Mouse (Mus musculus) kidney, adult 2 months (tissue): ENCODE results near the gene Rictor. TPM values are rescaled to one million over a fixed set of nuclear protein-coding genes. Genes with fewer than 3 reads are reported as not detected.
A peak's percentile ranks its signal among the peaks of the same experiment; 100 is the strongest.

Experiments used
- DNase-seq: peaks from one replicate; pipeline ENCODE4 v3.0.0; 2021
- H3K27ac ChIP-seq: fragments of 200-500 bp; 2 replicates; pipeline ENCODE4 v1.5.1; 2012; ENCODE audit warnings: low read depth, low read length, control low read depth, inconsistent platforms; ENCODE audit not compliant: insufficient read depth
- H3K27me3 ChIP-seq: fragments of 200-500 bp; replicated peaks from 2 replicates; pipeline ENCODE4 v1.6.1; 2012; ENCODE audit warnings: mild to moderate bottlenecking, moderate library complexity, low read length, inconsistent platforms; ENCODE audit not compliant: control insufficient read depth, insufficient read depth
- H3K36me3 ChIP-seq: fragments of 200-500 bp; 2 replicates; pipeline ENCODE4 v1.6.1; 2012; ENCODE audit warnings: mild to moderate bottlenecking, moderate library complexity, low read length, inconsistent platforms; ENCODE audit not compliant: control insufficient read depth, insufficient read depth
- H3K4me1 ChIP-seq: fragments of 200-500 bp; 2 replicates; pipeline ENCODE4 v1.6.1; 2011; ENCODE audit warnings: low read length; ENCODE audit not compliant: control insufficient read depth, insufficient read depth
- H3K4me3 ChIP-seq: fragments of 200-500 bp; 2 replicates; pipeline ENCODE4 v1.5.1; 2011; ENCODE audit warnings: mild to moderate bottlenecking, low read depth, low read length, control low read depth; ENCODE audit not compliant: insufficient read depth
- CTCF ChIP-seq: fragments of 200-500 bp; conservative IDR thresholded peaks from 2 replicates; pipeline ENCODE4 v1.5.1; 2011; ENCODE audit warnings: low read depth, mild to moderate bottlenecking, control low read depth, low read length, moderate library complexity, mixed read lengths; ENCODE audit not compliant: insufficient read depth, insufficient read length
- POLR2A ChIP-seq: fragments of 200-500 bp; IDR thresholded peaks from one replicate; pipeline ENCODE4 v1.6.1; 2011; ENCODE audit warnings: low read depth, low read length, control low read depth
- WGBS: fragments of 180-500 bp; shearing (Covaris S2); methylation state at CpG from one replicate; pipeline ENCODE4 v1.1.7; 2018; 5-methylcytosine and 5-hydroxymethylcytosine counted together
- polyA plus RNA-seq: library from polyadenylated mRNA; depleted of rRNA; stranded (reverse); fragments of >200 nt; gene quantifications from 2 replicates; pipeline ENCODE4 v1.2.3, GENCODE M21; 2012; rRNA removed

Gene Rictor
- 4.8 and 5.2 TPM in 2 replicates for polyA plus RNA-seq

- peaks cover 3% of the 10 kb centered on the region; the same call in 1 of the 2 replicates for H3K27me3 ChIP-seq
- peak within 1 kb of the TSS; percentile 71 for H3K4me3 ChIP-seq
- 1% methylated on average over 77 of the region's 82 CpGs for WGBS
- no peak within 1 kb of the TSS for H3K27ac ChIP-seq
- peak; percentile 88 for DNase-seq
- TF ChIP-seq POLR2A (peak; percentile 26), CTCF (no peak)
- H3K36me3 ChIP-seq: no peaks in the 10 kb centered on the region
- peaks cover 4% of the 10 kb centered on the region for H3K4me1 ChIP-seq
These were observed at the start of gene Rictor for GRCm38 (mm10) chr15:6707936-6708525. Rictor (plus strand) TSS chr15:6708379.

- TF ChIP-seq CTCF (no peak), POLR2A (no peak)
- WGBS: 19% methylated on average over 3 of the region's 3 CpGs
- H3K27ac ChIP-seq: no peak overlapping the region
- H3K36me3 ChIP-seq: no peaks in the 10 kb centered on the region
- DNase-seq: no peak
- no peak overlapping the region for H3K4me3 ChIP-seq
- H3K27me3 ChIP-seq: no peaks in the 10 kb centered on the region
- no peaks in the 10 kb centered on the region for H3K4me1 ChIP-seq
These were observed 46.2 kb upstream of the Rictor start for GRCm38 (mm10) chr15:6661951-6662350.

- 73% methylated on average over 7 of the region's 7 CpGs for WGBS
- H3K27ac ChIP-seq: no peak overlapping the region
- no peaks in the 10 kb centered on the region for H3K36me3 ChIP-seq
- H3K4me3 ChIP-seq: no peak overlapping the region
- no peaks in the 10 kb centered on the region for H3K27me3 ChIP-seq
- TF ChIP-seq CTCF: no peak
- TF ChIP-seq POLR2A: no peak
- H3K4me1 ChIP-seq: no peaks in the 10 kb centered on the region
- DNase-seq: no peak
These were observed 44.2 kb upstream of the Rictor start for GRCm38 (mm10) chr15:6663991-6664390.

GRCm38 (mm10) chr15:6666072-6666471, 42.1 kb upstream of the Rictor start:
- Histone ChIP-seq H3K27ac (no peak overlapping the region), H3K4me1 (no peaks in the 10 kb centered on the region), H3K4me3 (no peak overlapping the region), H3K36me3 (no peaks in the 10 kb centered on the region), H3K27me3 (no peaks in the 10 kb centered on the region)
- TF ChIP-seq CTCF: no peak
- TF ChIP-seq POLR2A: no peak
- DNase-seq: no peak
- 36% methylated on average over 5 of the region's 5 CpGs for WGBS

GRCm38 (mm10) chr15:6668793-6669437, 39.3 kb upstream of the Rictor start:
- no peaks in the 10 kb centered on the region for H3K36me3 ChIP-seq
- H3K27ac ChIP-seq: no peak overlapping the region
- 49% methylated on average over 14 of the region's 14 CpGs for WGBS
- no peak overlapping the region for H3K4me3 ChIP-seq
- DNase-seq: no peak
- H3K4me1 ChIP-seq: no peaks in the 10 kb centered on the region
- no peaks in the 10 kb centered on the region for H3K27me3 ChIP-seq
- no peak for TF ChIP-seq CTCF
- TF ChIP-seq POLR2A: no peak

DNA sequence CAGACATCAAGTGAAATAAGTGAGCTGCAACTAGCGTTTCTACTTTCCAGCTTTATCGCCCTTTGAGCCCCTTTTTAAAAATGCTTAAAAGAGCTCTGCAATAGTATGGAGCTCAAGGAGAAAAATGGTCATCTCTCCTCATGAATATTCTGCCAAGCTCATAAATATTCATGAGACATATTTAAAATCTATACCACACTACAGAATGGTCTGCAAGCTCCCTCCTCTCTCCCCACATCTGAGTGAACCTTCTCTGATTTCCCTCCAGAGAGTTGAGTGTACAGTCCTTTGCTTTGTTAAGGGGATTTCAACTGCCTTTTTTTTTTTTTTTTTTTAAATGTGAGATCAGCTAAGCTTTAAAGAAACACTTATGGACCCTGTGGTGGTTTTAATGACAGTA, 29.7 kb upstream of the Rictor start:
- Histone ChIP-seq H3K4me1 (no peaks in the 10 kb centered on the region), H3K36me3 (no peaks in the 10 kb centered on the region), H3K27me3 (no peaks in the 10 kb centered on the region), H3K27ac (no peak overlapping the region), H3K4me3 (no peak overlapping the region)
- TF ChIP-seq POLR2A (no peak), CTCF (no peak)
- 74% methylated on average over 2 of the region's 2 CpGs for WGBS
- no peak for DNase-seq

DNA sequence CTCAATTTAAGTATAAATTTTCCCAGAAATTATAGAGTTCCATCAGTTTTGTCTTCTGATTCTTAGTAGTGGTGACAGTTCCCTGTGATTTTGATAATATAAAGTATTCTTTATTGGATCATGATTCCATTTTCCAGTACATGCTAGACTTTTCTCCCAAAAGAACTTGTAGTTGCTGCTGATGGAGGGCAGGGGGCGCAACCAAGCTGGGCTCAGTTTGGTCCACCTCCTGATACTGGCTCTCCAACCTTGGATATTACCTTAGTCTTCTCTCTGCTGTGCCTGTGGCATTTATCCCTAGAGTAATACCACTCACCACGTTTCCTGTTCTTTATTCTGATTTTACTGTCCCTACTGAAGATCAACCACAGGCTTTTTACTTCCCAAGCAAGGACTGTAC, 6.0 kb upstream of the Rictor start:
- DNase-seq: peak; percentile 36
- WGBS: 58% methylated on average over 2 of the region's 2 CpGs
- Histone ChIP-seq H3K27me3 (peaks cover 3% of the 10 kb centered on the region; the same call in 1 of the 2 replicates), H3K36me3 (no peaks in the 10 kb centered on the region), H3K4me3 (no peak overlapping the region), H3K27ac (no peak overlapping the region), H3K4me1 (no peaks in the 10 kb centered on the region)
- TF ChIP-seq POLR2A (no peak), CTCF (peak; percentile 64)
